Mouse (Mus musculus): Measurements from ENCODE around the gene Nol3. TPM values are rescaled to one million over a fixed set of nuclear protein-coding genes. Genes with fewer than 3 reads are reported as not detected.
A peak's percentile ranks its signal among the peaks of the same experiment; 100 is the strongest.
"Not testable (repeated sequence)": the region's sequence is repeated elsewhere in the genome, so short reads cannot be mapped to it uniquely, and the experiment has no call there.

Gene Nol3
- total RNA-seq, 2 experiments from 2014 or later, result 0.04 TPM; not detected in 1

DNA sequence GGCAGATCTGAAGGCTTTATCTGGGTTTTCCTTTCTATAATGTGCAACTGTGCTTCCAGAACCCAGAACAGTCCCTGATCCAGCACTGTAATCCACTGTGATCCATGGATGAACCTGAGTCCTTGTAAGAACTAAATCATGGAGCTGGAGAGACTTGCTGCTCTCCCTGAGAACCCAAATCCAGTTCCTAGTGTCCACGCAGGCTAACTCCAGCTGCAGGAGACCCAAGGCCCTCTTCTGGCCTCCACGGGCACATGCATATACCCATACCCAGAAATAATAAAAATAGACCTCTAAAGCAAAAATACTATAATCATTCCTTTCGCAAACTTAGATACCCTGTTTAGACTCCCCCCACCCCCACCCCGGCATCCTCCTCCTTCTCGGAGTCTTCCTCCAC is 12.3 kb downstream of the Nol3 start:
- ATAC-seq (replicated peaks; ENCODE audit: poor library complexity), result no peak

DNA sequence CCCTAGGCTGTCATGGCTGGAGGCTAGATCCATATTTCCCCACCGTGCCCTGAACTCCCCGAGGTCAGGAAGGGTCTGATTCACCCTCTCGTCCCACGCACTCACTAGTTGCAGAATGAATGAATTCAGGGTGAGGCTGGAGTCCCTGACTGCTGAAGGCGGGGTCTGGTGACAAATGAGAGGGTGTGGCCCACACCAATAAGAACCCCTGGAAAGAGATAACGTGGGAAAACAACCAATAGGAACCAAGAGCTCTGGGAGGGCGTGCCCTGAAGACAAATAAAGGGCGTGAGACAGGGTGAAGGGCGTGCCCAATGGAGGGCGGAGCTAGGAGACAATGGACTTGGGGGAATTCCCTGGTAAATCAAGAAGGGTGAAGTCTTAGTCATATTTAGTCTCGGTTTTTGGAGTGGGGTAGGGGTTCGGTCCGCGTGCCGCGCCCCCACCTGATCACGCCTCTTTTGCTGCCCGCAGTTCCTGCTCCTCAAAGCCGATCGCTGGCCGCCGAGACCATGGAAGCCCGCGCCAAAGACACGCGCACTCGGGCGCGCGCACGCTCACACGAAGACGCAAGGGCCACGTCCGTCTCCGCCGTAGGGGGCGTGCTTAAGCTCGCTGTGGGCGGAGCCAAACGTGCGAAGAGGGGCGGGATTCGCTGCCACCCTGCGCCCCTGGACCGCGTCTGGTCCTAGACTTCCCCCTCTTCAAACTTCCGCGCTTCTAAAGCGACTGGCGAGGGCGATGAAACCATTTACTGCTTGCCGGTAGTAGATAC is 13.2 kb downstream of the Nol3 start:
- ATAC-seq (replicated peaks; ENCODE audit: poor library complexity), result peak; percentile 82

DNA sequence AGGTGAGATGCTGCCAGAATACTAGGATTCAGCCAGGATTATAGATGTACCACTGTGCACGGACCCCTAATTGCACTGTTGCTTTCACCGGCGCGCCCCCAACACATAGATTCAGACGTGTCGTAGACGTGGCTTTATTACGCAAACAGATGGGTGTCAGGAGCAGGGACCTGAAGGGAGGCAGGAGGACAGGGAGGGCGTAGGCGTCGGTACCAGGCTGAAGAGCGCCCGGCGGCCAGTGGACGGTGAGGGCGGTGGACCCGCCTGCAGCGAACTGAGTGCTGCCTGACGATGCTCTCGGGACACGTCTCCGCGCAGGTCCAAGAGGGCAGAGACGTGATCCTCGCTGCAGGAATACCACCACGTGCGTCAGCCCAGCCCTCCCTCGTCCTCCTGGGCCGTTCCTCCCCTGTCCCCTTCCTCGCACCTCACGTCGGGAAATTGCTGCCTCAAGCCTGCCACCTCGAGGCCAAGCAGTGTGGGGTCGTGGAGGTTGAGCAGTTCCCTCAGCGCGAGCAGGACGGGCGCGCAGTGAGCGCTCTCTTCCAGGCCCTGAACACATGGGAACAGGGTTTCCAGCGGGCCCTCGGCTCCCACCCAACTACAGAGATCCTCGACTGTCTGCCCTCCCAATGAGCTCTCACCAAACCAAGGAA is 14.0 kb downstream of the Nol3 start, which contains the start of gene 4931428F04Rik:
4931428F04Rik (minus strand) TSS at position 60 of the 656 bp plus-strand sequence.
- peak; percentile 28 for ATAC-seq (replicated peaks; ENCODE audit: poor library complexity)

DNA sequence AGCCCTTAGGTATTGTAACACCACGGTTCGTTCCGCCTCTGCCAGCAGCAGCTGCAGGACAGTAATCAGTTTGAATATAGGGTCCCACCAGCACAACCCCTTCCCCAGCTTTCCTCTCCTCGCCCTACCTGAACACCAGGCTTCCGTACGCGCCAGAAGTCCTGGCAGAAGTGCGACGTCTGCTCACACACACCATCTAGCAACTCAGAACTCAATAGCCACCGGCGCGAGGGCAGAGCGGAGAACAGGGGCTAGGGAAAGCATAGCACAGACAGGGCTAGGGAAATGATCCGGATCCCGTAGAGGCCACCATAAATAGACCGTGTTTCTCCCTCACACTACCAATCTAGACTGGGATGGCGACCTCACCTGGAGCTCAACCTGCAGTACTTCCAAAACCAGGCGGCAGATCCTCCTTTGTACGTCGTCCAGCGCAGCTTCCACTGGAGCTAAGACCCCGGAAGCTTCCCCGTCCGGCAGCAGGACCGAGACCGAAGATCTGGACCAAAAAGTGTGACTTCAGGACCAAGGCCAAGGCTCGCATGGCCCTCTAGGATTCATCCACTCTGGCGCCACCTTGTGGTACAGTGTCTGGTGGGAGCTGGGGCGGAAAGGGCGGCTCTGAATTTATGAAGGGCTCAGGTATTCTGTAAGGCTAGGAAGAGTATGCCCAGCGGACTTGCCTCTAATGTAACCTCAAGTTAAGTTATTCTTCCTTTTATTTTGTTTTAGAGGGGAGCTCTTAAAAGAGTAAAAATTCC is 14.8 kb downstream of the Nol3 start:
- peak; percentile 61 for ATAC-seq (replicated peaks; ENCODE audit: poor library complexity)

DNA sequence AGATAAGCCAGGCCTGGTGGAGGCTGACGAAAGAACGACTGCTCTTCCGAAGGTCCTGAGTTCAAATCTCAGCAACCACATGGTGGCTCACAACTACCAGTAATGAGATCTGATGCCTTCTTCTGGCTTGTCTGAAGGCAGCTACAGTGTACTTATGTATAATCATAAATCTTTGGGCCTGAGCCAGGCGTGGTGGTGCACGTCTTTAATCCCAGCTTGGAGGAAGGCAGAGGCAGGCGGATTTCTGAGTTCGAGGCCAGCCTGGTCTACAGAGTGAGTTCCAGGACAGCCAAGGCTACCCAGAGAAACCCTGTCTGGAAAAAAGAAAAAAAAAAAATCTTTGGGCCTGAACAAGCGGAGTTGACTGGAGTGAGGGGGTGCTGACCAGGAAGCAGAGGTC is 15.4 kb downstream of the Nol3 start:
- not testable (repeated sequence) for ATAC-seq (replicated peaks; ENCODE audit: poor library complexity)

DNA sequence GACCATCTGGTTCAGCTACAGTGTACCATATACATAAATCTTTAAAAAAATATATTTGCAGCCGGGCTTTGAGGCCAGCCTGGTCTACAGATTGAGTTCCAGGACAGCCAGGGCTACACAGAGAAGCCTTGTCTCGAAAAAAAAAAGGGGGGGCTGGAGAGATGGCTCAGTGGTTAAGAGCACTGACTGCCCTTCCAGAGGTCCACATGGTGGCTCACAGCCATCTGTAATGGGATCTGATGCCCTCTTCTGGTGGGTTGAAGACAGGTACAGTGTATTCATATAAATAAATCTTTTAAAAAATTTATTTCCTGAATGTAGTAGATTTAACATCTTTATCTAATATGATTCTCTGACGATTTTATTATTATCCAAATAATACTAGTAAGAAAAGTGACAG is 15.9 kb downstream of the Nol3 start:
- not testable (repeated sequence) for ATAC-seq (replicated peaks; ENCODE audit: poor library complexity)

DNA sequence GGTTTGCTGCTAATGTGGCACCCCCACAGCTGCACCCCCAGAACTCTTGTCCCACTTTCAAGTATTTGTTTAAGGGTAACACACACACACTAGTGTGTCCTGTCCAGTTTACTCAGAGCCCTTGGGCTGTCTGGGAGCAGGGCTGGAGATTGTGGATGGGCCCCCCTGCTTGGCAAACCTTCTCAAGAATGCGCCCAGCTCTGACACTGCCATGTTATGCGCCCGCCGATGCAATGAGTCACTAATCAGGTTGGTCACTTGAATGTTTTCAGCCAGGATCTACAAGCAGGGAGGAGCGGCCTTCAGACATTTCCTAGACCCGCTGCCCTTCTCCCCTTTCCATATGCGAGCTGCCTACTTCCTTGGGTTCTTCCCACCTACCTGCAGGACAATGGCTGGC is 16.5 kb downstream of the Nol3 start:
- no peak for ATAC-seq (replicated peaks; ENCODE audit: poor library complexity)

DNA sequence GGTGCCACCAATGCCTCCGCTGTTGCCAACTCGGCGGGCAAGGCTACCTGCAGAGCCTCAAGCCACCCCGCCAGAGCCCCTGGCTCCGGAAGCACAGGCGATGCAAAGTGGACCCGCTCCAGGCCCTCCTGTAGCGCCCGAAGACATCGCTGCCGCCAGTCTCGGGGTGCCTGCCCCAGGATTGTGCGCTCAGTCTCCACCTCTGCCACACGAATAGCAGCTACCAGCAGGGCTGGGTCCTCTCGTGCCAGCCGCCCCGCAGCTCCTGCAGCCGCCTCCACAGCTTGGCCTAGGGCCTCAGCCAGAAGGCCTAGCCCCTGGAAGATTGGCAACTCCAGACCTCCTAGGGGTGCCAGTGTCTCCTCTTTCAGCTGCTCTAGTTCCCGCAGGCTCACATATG is 17.5 kb downstream of the Nol3 start:
- ATAC-seq (replicated peaks; ENCODE audit: poor library complexity), result no peak

DNA sequence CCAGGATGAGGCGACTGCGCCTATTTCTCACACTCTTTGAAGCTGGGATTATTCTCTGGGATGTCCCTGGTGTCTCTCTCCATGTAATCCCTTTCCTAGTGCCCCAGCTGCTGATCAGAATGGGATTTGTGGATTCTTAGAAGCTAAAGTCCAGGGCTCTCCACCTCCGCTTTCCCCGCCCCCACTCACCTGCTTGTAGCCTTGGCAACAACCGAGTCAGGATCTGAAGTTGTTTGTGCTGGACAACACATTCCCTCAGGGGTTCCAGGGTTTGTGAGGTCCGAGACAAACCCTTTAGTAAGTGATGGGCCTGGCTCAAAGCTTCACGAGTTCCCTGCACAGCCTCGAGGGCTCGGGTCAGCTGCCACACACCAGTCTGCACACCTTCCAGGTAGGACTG is 18.8 kb downstream of the Nol3 start:
- no peak for ATAC-seq (replicated peaks; ENCODE audit: poor library complexity)

DNA sequence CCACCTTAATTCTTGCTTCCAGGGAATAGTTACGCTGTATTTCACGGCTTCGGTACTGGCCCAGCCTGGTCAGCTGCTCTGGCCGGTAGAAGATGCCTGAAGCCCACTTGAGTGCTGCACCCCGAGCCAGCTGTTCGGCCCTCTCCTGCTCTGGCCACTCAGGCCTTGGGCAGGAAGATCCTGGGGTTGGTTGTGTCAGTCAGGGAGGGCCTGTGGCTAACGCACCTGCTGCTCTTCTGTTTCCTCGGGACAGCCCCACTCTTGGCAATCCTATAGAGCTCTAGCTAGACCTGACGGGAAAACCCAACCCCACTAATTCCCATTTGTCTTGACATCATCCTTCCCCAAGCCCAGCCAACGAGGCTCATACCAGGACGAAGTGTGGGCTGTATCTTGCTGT is 19.3 kb downstream of the Nol3 start:
- no peak for ATAC-seq (replicated peaks; ENCODE audit: poor library complexity)

DNA sequence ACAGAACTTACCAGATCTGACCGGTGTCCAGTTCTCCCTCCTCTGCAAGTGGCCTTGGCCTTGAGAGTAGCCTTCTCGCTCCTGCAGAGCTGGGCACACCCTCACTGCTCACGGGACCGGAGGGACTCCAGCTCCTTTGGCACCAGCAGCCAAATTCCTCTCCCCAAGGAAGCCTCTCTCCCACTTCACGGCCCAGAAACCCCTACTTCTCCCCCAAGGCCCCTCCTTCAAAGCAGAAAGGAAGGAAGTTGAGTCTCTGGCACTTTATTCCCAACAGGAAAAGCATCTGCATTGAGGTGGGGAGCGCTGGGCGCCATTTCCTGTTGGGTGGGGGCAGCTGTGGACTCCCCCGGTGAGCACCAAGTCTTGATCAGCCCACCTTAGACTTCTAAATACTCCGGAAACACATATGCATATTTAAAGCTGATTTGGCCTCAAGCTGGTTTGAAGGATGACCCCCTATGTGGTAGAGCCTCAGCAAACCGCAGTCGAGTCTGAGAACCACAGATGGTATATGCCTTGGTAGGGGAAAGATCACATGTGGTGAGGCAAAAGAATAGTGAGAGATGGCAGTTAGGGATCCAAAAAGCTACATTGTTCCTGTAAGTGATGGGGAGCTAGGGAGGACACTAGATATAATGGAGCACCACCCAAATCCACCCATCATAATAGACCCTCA is 20.1 kb downstream of the Nol3 start, which contains the start of gene Exoc3l:
Exoc3l (minus strand) TSS at position 207 of the 679 bp plus-strand sequence.
- ATAC-seq (replicated peaks; ENCODE audit: poor library complexity), result no peak

DNA sequence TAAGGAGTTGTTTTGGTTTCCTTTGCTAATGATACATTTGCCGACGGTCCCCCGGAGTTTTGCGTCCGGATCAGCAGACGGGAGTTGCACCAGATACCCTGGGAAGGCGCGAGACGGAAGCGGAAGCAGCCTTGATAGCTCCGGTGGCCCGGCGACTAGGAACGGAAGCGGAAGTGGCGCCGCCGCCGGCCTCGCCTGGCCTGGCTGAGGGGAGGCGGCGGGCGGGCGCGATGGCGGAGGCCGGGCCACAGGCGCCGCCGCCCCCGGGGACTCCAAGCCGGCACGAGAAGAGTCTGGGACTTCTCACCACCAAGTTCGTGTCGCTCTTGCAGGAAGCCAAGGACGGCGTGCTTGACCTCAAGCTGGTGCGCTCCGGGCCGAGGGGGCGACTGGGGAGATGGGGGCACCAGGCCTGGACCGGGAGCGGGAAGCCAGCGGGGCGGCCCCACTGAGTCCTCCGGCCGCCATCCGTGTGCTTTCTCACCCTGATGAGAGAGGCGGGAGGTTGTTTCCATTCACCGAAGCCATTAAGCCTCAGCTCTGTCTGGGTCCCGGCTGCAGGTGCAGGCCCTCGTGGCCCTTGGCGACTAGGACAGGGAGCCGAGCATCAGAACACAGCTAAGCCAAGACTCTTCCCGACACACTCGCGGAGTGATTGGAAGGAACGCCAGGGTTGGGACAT is 21.7 kb downstream of the Nol3 start, which contains the start of gene E2f4:
E2f4 (plus strand) TSS at position 153 of the 682 bp plus-strand sequence.
- peak; percentile 89 for ATAC-seq (replicated peaks; ENCODE audit: poor library complexity)

DNA sequence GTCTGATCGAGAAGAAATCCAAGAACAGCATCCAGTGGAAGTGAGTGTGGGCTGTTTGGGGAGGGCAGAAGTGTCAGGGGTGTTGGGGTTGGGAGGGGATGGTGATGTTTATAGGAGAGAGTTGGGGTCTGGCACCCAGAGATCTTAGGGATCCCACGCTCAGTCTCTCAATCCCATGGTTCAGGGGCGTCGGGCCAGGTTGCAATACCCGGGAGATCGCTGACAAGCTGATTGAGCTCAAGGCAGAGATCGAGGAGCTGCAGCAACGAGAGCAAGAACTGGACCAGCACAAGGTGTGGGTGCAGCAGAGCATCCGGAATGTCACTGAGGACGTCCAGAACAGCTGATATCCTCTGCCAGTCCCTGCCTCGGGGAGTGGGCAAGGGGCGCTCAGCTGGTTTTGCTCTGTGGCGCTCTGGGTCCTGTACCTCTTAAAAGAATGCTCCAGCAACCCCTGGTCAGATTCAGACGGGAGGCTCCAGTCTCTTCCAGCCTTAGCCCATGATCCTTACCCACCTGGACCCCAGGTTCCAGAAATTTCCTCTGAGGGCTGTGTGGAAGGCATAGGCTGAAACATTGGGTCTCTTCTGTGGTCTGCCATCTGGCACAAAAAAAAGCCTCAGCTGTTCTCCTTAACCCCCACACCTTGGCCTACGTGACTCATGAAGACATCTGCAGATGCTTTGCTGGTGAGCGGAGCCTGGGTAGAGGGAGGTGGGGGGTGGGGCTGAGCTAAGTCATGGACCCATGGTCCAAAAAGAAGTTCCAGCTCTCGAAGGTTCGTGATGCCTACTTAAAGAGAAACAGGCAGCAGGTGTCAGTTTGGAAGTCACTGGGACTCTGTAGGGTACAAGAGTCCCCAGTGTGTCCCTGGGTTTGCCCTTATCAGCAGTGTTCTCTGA is 22.7 kb downstream of the Nol3 start:
- no peak for ATAC-seq (replicated peaks; ENCODE audit: poor library complexity)

DNA sequence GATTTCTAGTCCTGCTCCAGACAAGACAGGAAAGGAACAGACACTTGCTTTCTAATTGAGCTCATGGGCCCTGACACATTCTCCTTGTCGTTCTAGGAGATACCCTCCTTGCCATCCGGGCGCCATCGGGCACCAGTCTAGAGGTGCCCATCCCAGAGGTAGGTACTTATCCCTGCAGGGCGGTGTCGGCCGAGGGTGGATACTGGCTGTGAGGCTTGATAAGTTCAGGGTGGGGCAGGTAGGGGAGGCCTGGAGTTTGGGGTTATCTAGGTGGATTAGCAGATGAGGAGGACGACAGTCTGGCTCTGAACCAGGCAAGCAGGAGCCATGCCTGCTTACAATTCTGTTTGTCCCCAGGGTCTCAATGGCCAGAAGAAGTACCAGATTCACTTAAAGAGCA is 24.0 kb downstream of the Nol3 start:
- peak; percentile 53 for ATAC-seq (replicated peaks; ENCODE audit: poor library complexity)

DNA sequence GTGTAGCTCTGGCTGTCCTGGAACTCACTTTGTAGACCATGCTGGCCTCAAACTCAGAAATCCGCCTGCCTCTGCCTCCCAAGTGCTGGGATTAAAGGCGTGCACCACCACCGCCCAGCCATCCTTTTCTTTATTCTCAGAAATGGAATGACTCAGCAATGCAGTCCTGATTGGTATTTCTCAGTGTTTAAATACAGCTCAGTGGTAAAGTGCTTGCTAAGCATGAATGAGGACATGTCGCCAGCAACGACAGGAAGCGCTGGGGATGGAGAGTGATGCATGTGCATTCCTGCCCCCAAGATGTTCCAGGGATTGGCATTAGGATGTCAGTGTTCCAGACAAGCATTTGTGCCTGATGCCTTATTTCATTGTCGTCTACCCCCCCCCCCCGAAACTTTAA is 27.5 kb downstream of the Nol3 start:
- ATAC-seq (replicated peaks; ENCODE audit: poor library complexity), result no peak

DNA sequence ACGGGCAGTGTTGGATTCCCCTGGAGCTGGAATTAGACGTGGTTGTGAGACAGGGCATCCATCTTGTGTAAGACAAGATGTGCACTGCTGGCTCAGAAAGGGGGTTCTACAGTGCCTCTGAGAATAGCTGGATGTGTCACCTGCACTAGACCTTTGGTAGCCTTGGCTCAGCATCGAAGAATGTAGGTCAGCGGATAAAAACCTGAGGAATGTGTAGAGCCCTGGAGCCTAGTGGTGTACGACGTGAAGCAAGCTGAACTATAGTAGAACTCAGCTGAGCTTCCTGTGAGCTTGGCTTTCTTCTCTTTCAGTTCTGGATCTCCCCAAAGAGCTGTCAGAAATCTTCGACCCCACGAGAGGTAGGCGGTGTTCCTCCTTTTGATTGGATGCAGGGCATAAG is 27.9 kb downstream of the Nol3 start:
- no peak for ATAC-seq (replicated peaks; ENCODE audit: poor library complexity)

DNA sequence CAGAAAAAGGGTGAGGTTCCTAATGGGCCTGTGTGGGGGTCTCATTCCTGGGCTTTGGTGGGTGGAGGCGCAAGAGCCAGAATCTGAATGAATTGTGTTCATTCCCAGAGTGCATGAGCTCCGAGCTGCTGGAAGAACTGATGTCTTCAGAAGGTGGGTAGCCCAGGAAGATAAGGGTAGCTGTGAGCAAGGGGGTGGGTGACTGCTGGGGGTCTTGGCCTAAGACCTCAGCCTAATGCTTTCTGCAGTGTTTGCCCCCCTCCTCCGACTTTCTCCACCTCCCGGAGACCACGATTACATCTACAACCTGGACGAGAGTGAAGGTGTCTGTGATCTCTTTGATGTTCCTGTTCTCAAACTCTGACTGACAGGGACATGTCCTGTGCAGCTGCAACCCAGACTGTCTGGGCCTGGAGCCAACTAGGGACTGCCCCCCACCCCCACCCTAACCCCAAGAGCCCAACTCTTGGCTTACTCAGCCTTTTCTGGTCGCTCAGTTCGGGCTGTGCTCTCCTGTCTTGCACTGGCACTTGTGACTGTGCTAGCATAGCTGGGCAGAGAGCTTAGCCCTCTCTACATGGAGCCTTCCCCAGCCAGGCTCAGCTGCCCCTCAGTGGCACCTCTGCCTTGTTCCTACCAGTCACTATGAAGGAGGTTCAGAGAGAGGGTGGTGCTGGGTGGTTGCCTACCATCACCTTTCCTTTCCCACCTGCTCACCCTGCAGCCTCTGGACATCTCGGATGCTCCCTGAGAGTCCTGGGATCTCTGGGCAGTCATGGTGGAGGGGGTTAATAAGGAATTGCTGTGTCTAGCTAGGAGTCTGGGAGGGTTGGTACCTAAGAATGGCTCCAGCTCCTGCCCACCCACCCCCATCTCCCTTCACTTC is 28.6 kb downstream of the Nol3 start:
- peak; percentile 29; the same call in 1 of the 2 replicates for ATAC-seq (replicated peaks; ENCODE audit: poor library complexity)

Data from megakaryocyte progenitor cell, adult 5-6 weeks (primary cell).